Mouse (Mus musculus) CH12.LX (cell line): ENCODE results near the gene Macf1. TPM values are rescaled to one million over a fixed set of nuclear protein-coding genes. Genes with fewer than 3 reads are reported as not detected.

Source experiments
- DNase-seq: peaks from one replicate; pipeline ENCODE4 v3.0.0-alpha.2; 2013; ENCODE audit errors: extremely low read depth
- H3K27ac ChIP-seq: 2 replicates; pipeline ENCODE4 v1.5.1; 2012; ENCODE audit warnings: low read depth, mild to moderate bottlenecking, control low read depth, moderate library complexity; ENCODE audit not compliant: insufficient read depth
- H3K27me3 ChIP-seq: replicated peaks from 2 replicates; pipeline ENCODE3; 2012; ENCODE audit warnings: inconsistent platforms
- H3K36me3 ChIP-seq, 2 experiments: replicated peaks in 1 of 2; 2 replicates each; pipeline versions ENCODE3 to v1.6.1; 2012; ENCODE audit warnings: inconsistent platforms in 1 of 2, low read length in 1 of 2, mild to moderate bottlenecking in 1 of 2, mixed read lengths in 1 of 2, moderate library complexity in 1 of 2; ENCODE audit not compliant: control insufficient read depth in 1 of 2, insufficient read depth in 1 of 2
- H3K4me1 ChIP-seq, 2 experiments: 2 replicates each; pipeline ENCODE4 v1.6.1; 2012; ENCODE audit warnings: inconsistent platforms in 1 of 2, moderate library complexity in 1 of 2; ENCODE audit not compliant: insufficient read depth in 2 of 2, control insufficient read depth in 1 of 2
- H3K4me2 ChIP-seq: 2 replicates; pipeline ENCODE4 v1.6.1; 2012; ENCODE audit warnings: low read depth, mild to moderate bottlenecking, control low read depth; ENCODE audit not compliant: poor library complexity, insufficient read depth, severe bottlenecking
- H3K4me3 ChIP-seq, 3 experiments: fragments of 150-350 bp in 1 of 3; sonication (generic) in 1 of 3; replicated peaks in 1 of 3; 2 replicates each; pipeline versions ENCODE3 to v1.5.1; 2011 to 2012; ENCODE audit warnings: low read depth in 2 of 3, low read length in 2 of 3, mild to moderate bottlenecking in 2 of 3, moderate library complexity in 2 of 3, control low read depth in 1 of 3, improper control_type of control experiment in 1 of 3, inconsistent platforms in 1 of 3, mixed read lengths in 1 of 3; ENCODE audit not compliant: poor library complexity in 1 of 3
- H3K79me2 ChIP-seq: replicated peaks from 2 replicates; pipeline ENCODE4 v1.6.1; 2012; ENCODE audit warnings: mild to moderate bottlenecking, moderate library complexity; ENCODE audit not compliant: control insufficient read depth, poor library complexity, insufficient read depth, severe bottlenecking; ENCODE audit errors: extremely low read depth
- H3K9ac ChIP-seq: 2 replicates; pipeline ENCODE4 v1.6.1; 2012; ENCODE audit warnings: low read depth, mild to moderate bottlenecking, control low read depth, moderate library complexity; ENCODE audit not compliant: insufficient read depth
- H3K9me3 ChIP-seq: replicated peaks from 2 replicates; pipeline ENCODE3; 2012; ENCODE audit warnings: low read length, inconsistent platforms, mixed read lengths
- BHLHE40 ChIP-seq: IDR thresholded peaks from 2 replicates; pipeline ENCODE4 v1.6.1; 2011; ENCODE audit warnings: mild to moderate bottlenecking, low read depth, low read length, improper control_type of control experiment
- CHD1 ChIP-seq: IDR thresholded peaks from 2 replicates; pipeline ENCODE4 v1.6.1; 2012; ENCODE audit warnings: low read depth, low read length, improper control_type of control experiment, inconsistent platforms
- CHD2 ChIP-seq: IDR thresholded peaks from 2 replicates; pipeline ENCODE4 v1.6.1; 2011; ENCODE audit warnings: low read length, improper control_type of control experiment
- CTCF ChIP-seq, 2 experiments: IDR thresholded peaks in 1 of 2; conservative IDR thresholded peaks in 1 of 2; 2 replicates each; pipeline ENCODE4 v1.5.1; 2011 to 2012; ENCODE audit warnings: low read depth in 2 of 2, low read length in 2 of 2, improper control_type of control experiment in 1 of 2, inconsistent platforms in 1 of 2, mild to moderate bottlenecking in 1 of 2, moderate library complexity in 1 of 2
- E2F4 ChIP-seq: IDR thresholded peaks from 2 replicates; pipeline ENCODE4 v1.6.1; 2011; ENCODE audit warnings: low read depth, low read length, improper control_type of control experiment; ENCODE audit not compliant: insufficient replicate concordance
- ELF1 ChIP-seq: IDR thresholded peaks from 2 replicates; pipeline ENCODE4 v1.6.1; 2014; ENCODE audit warnings: low read depth, mild to moderate bottlenecking, inconsistent platforms, low read length, improper control_type of control experiment
- EP300 ChIP-seq: IDR thresholded peaks from 2 replicates; pipeline ENCODE4 v1.6.1; 2011; ENCODE audit warnings: low read length, improper control_type of control experiment
- ETS1 ChIP-seq: conservative IDR thresholded peaks from 2 replicates; pipeline ENCODE4 v1.6.1; 2012; ENCODE audit warnings: low read depth, mild to moderate bottlenecking, inconsistent platforms, low read length, improper control_type of control experiment, moderate library complexity
- GABPA ChIP-seq: IDR thresholded peaks from 2 replicates; pipeline ENCODE4 v1.6.1; 2012; ENCODE audit warnings: low read depth, low read length, improper control_type of control experiment, inconsistent platforms; ENCODE audit not compliant: insufficient replicate concordance
- HCFC1 ChIP-seq: IDR thresholded peaks from 2 replicates; pipeline ENCODE4 v1.6.1; 2012; ENCODE audit warnings: low read depth, mild to moderate bottlenecking, inconsistent platforms, low read length, improper control_type of control experiment
- IRF4 ChIP-seq: IDR thresholded peaks from 2 replicates; pipeline ENCODE4 v1.6.1; 2014; ENCODE audit warnings: low read depth, mild to moderate bottlenecking, inconsistent platforms, low read length, improper control_type of control experiment
- JUN ChIP-seq: IDR thresholded peaks from 2 replicates; pipeline ENCODE4 v1.6.1; 2011; ENCODE audit warnings: low read depth, mild to moderate bottlenecking, low read length, improper control_type of control experiment, moderate library complexity; ENCODE audit not compliant: insufficient read depth
- JUND ChIP-seq: conservative IDR thresholded peaks from 2 replicates; pipeline ENCODE4 v1.6.1; 2011; ENCODE audit warnings: low read depth, low read length, improper control_type of control experiment
- KAT2A ChIP-seq: IDR thresholded peaks from 2 replicates; pipeline ENCODE4 v1.6.1; 2012; ENCODE audit warnings: low read length, improper control_type of control experiment, inconsistent platforms; ENCODE audit not compliant: insufficient replicate concordance
- MAFK ChIP-seq: IDR thresholded peaks from 2 replicates; pipeline ENCODE4 v1.6.1; 2011; ENCODE audit warnings: low read length, improper control_type of control experiment; ENCODE audit not compliant: insufficient replicate concordance
- MAX ChIP-seq: IDR thresholded peaks from 2 replicates; pipeline ENCODE4 v1.6.1; 2011; ENCODE audit warnings: low read length, improper control_type of control experiment
- MAZ ChIP-seq: IDR thresholded peaks from 2 replicates; pipeline ENCODE4 v1.6.1; 2012; ENCODE audit warnings: low read depth, mild to moderate bottlenecking, inconsistent platforms, low read length, improper control_type of control experiment, moderate library complexity
- MEF2A ChIP-seq: IDR thresholded peaks from 2 replicates; pipeline ENCODE4 v1.6.1; 2014; ENCODE audit warnings: low read depth, mild to moderate bottlenecking, inconsistent platforms, low read length, improper control_type of control experiment, borderline replicate concordance
- MXI1 ChIP-seq: IDR thresholded peaks from 2 replicates; pipeline ENCODE4 v1.6.1; 2011; ENCODE audit warnings: mild to moderate bottlenecking, low read depth, low read length, improper control_type of control experiment
- MYC ChIP-seq: IDR thresholded peaks from 2 replicates; pipeline ENCODE4 v1.6.1; 2011; ENCODE audit warnings: low read depth, mild to moderate bottlenecking, improper control_type of control experiment, low read length
- NELFE ChIP-seq: IDR thresholded peaks from 2 replicates; pipeline ENCODE4 v1.6.1; 2011; ENCODE audit warnings: low read depth, low read length, improper control_type of control experiment
- NRF1 ChIP-seq: IDR thresholded peaks from 2 replicates; pipeline ENCODE4 v1.6.1; 2014; ENCODE audit warnings: low read depth, mild to moderate bottlenecking, inconsistent platforms, low read length, improper control_type of control experiment, moderate library complexity
- PAX5 ChIP-seq: IDR thresholded peaks from 2 replicates; pipeline ENCODE4 v1.6.1; 2012; ENCODE audit warnings: low read length, inconsistent platforms, mixed read lengths
- POLR2A ChIP-seq: IDR thresholded peaks from 2 replicates; pipeline ENCODE4 v1.6.1; 2011; ENCODE audit warnings: low read depth, mild to moderate bottlenecking, improper control_type of control experiment, low read length
- POLR2AphosphoS2 ChIP-seq: IDR thresholded peaks from 2 replicates; pipeline ENCODE4 v1.6.1; 2011; ENCODE audit warnings: low read depth, low read length, improper control_type of control experiment
- RAD21 ChIP-seq: IDR thresholded peaks from 2 replicates; pipeline ENCODE4 v1.6.1; 2011; ENCODE audit warnings: low read depth, mild to moderate bottlenecking, low read length, improper control_type of control experiment, moderate library complexity
- RCOR1 ChIP-seq: conservative IDR thresholded peaks from 2 replicates; pipeline ENCODE4 v1.6.1; 2012; ENCODE audit warnings: low read depth, mild to moderate bottlenecking, inconsistent platforms, low read length, improper control_type of control experiment
- SIN3A ChIP-seq: IDR thresholded peaks from 2 replicates; pipeline ENCODE4 v1.6.1; 2012; ENCODE audit warnings: low read length, improper control_type of control experiment, inconsistent platforms
- SMC3 ChIP-seq: IDR thresholded peaks from 2 replicates; pipeline ENCODE4 v1.6.1; 2011; ENCODE audit warnings: low read depth, low read length, improper control_type of control experiment
- TBP ChIP-seq: conservative IDR thresholded peaks from 2 replicates; pipeline ENCODE4 v1.6.1; 2011; ENCODE audit warnings: low read depth, low read length, improper control_type of control experiment
- TCF12 ChIP-seq: IDR thresholded peaks from 2 replicates; pipeline ENCODE4 v1.6.1; 2014; ENCODE audit warnings: low read depth, mild to moderate bottlenecking, inconsistent platforms, low read length, improper control_type of control experiment
- UBTF ChIP-seq: IDR thresholded peaks from 2 replicates; pipeline ENCODE4 v1.6.1; 2012; ENCODE audit warnings: low read depth, mild to moderate bottlenecking, inconsistent platforms, low read length, improper control_type of control experiment, moderate library complexity
- USF1 ChIP-seq: IDR thresholded peaks from 2 replicates; pipeline ENCODE4 v1.6.1; 2014; ENCODE audit warnings: low read depth, mild to moderate bottlenecking, inconsistent platforms, low read length, improper control_type of control experiment
- USF2 ChIP-seq: conservative IDR thresholded peaks from 2 replicates; pipeline ENCODE4 v1.6.1; 2011; ENCODE audit warnings: low read depth, low read length, improper control_type of control experiment
- ZC3H11A ChIP-seq: IDR thresholded peaks from 2 replicates; pipeline ENCODE4 v1.6.1; 2012; ENCODE audit warnings: low read depth, mild to moderate bottlenecking, inconsistent platforms, low read length, improper control_type of control experiment
- ZKSCAN1 ChIP-seq: IDR thresholded peaks from 2 replicates; pipeline ENCODE4 v1.6.1; 2012; ENCODE audit warnings: low read depth, inconsistent platforms, low read length, improper control_type of control experiment, borderline replicate concordance
- ZMIZ1 ChIP-seq: IDR thresholded peaks from 2 replicates; pipeline ENCODE4 v1.6.1; 2012; ENCODE audit warnings: low read depth, mild to moderate bottlenecking, inconsistent platforms, low read length, improper control_type of control experiment
- ZNF384 ChIP-seq: IDR thresholded peaks from 2 replicates; pipeline ENCODE4 v1.6.1; 2012; ENCODE audit warnings: low read depth, low read length, improper control_type of control experiment, inconsistent platforms
- dilution Hi-C: fragments of 300-500 bp; cut with MboI; formaldehyde crosslinking; loops from 2 replicates; pipeline ENCODE4 v1.14.3; 2020; ENCODE audit warnings: low sequenced_read_pairs; ENCODE audit not compliant: extremely low pct_unique_long_range_greater_than_20kb, extremely low pct_ligation_motif_present
- in situ Hi-C: fragments of 300-500 bp; cut with MboI; formaldehyde crosslinking; loops from 3 replicates; pipeline ENCODE4 v1.14.3; 2019; ENCODE audit warnings: low sequenced_read_pairs, low pct_ligation_motif_present, low pct_unique_long_range_greater_than_20kb, mixed read lengths
- polyA plus RNA-seq: library from polyadenylated mRNA; unstranded; fragments of >175 nt; gene quantifications from 2 replicates; pipeline ENCODE4 v1.2.1, GENCODE M21; 2012; ENCODE audit warnings: low read depth; ENCODE audit not compliant: insufficient read length
- total RNA-seq, 2 experiments: library from RNA; depleted of rRNA; stranded (reverse); fragments of 300-350 nt in 1 of 2; fragments of >200 nt in 1 of 2; gene quantifications; 2 replicates each; pipeline ENCODE4 v1.2.3; 2012 to 2014

The Macf1 gene
- total and polyA plus RNA-seq, 3 experiments, result 63.3 to 93.3 (median 77.8) TPM

GRCm38 (mm10) chr4:123363555-123363954, 320.6 kb downstream of the Macf1 start:
- Histone ChIP-seq H3K27me3 (no peaks in the 10 kb centered on the region), H3K79me2 (no peaks in the 10 kb centered on the region), H3K36me3 (peaks cover 41 to 82% of the 10 kb centered on the region in 2 experiments), H3K4me1 (peaks cover 3 to 30% of the 10 kb centered on the region in 2 experiments; a peak in 2 of 4 replicates), H3K9me3 (no peaks in the 10 kb centered on the region), H3K27ac (no peak overlapping the region), H3K4me2 (no peak overlapping the region), H3K9ac (no peak overlapping the region), H3K4me3 (no peak overlapping the region)
- dilution Hi-C loops, result no loop called here
- DNase-seq, result peak; percentile 75
- in situ Hi-C loops, result no loop called here
- peak; percentile 93 for TF ChIP-seq JUN
- no peak for TF ChIP-seq NELFE
- TF ChIP-seq CHD2, result 0 out of 2 replicates have a peak, but pooled peaks have one; percentile 24
- no peak for TF ChIP-seq USF1
- no peak for TF ChIP-seq ZMIZ1
- TF ChIP-seq RCOR1, result no peak
- peak; percentile 95 for TF ChIP-seq JUND
- TF ChIP-seq MAZ, result no peak
- no peak for TF ChIP-seq RAD21
- TF ChIP-seq MEF2A, result peak; percentile 83
- no peak for TF ChIP-seq UBTF
- TF ChIP-seq MAX, result no peak
- TF ChIP-seq SIN3A, result no peak
- TF ChIP-seq USF2, result no peak
- no peak for TF ChIP-seq PAX5
- peak; percentile 75 for TF ChIP-seq ETS1
- TF ChIP-seq GABPA, result no peak
- no peak for TF ChIP-seq ZC3H11A
- TF ChIP-seq MAFK, result 0 out of 2 replicates have a peak, but pooled peaks have one; percentile 37
- no peak for TF ChIP-seq POLR2AphosphoS2
- TF ChIP-seq MXI1, result no peak
- no peak for TF ChIP-seq TCF12
- no peak for TF ChIP-seq SMC3
- 0 out of 2 replicates have a peak, but pooled peaks have one; percentile 32 for TF ChIP-seq TBP
- peak; percentile 84 for TF ChIP-seq BHLHE40
- peak; percentile 78 for TF ChIP-seq ELF1
- TF ChIP-seq E2F4, result no peak
- no peak for TF ChIP-seq CTCF (conservative IDR thresholded peaks at IDR 0.05 in 1 of 2, IDR thresholded peaks at IDR 0.05 in 1 of 2; ENCODE audit: low read depth in 2 of 2, low read length in 2 of 2)
- TF ChIP-seq POLR2A, result no peak
- TF ChIP-seq ZNF384, result no peak
- TF ChIP-seq NRF1, result no peak
- no peak for TF ChIP-seq CHD1
- TF ChIP-seq KAT2A, result no peak
- peak; percentile 93 for TF ChIP-seq EP300
- no peak for TF ChIP-seq ZKSCAN1
- 0 out of 2 replicates have a peak, but pooled peaks have one; percentile 30 for TF ChIP-seq MYC
- no peak for TF ChIP-seq HCFC1
- TF ChIP-seq IRF4, result peak; percentile 94
